Mouse (Mus musculus) liver, adult 2 months (tissue): ENCODE results near the gene Pik3r2.

Experiments
- CTCF ChIP-seq: fragments of 200-500 bp; IDR thresholded peaks from 2 replicates; pipeline ENCODE4 v1.5.1; 2011; ENCODE audit warnings: low read depth, low read length, control low read depth
- POLR2A ChIP-seq: fragments of 200-500 bp; IDR thresholded peaks from 2 replicates; pipeline ENCODE4 v1.6.1; 2011; ENCODE audit warnings: low read length, control low read depth; ENCODE audit not compliant: insufficient read depth; ENCODE audit errors: extremely low read depth

DNA sequence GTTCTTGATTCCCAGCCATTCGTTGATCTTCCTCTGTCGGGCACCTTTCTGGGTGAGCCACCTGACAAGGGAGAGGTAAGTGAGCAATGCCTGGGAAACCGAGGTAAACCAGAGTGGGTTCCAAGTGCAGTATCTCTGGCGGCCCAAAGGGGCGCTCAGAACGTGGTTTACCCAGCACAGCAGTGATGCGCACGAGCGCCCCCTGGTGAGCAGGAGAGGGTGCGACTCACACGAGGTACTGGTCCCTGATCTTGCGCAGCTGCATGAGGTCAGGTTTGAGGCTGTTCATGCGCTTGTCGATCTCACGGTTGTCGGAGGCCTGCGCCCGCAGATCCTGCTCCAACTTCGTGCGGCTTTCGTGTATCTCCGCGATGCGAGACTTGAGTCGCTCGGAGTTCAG is 7.2 kb downstream of the Pik3r2 start:
- TF ChIP-seq CTCF, result peak; percentile 100
- no peak for TF ChIP-seq POLR2A
